Mouse (Mus musculus) left cerebral cortex, postnatal 25 days (tissue): ENCODE data around the gene A430005L14Rik. TPM values are rescaled to one million over a fixed set of nuclear protein-coding genes. Genes with fewer than 3 reads are reported as not detected.
A peak's percentile ranks its signal among the peaks of the same experiment; 100 is the strongest.

Source experiments
- DNase-seq, 2 experiments: peaks; one replicate each; pipeline ENCODE4 v3.0.0; 2022; ENCODE audit warnings: low spot score in 2 of 2, mixed read lengths in 1 of 2
- intact Hi-C: fragments of 180-260 bp; cut with DNase I; formaldehyde crosslinking; loops from one replicate; pipeline ENCODE4 v1.15.1; 2025
- total RNA-seq, 2 experiments: library from RNA; stranded (reverse); gene quantifications; 2 replicates each; pipeline ENCODE4 v1.2.3; 2021

Gene A430005L14Rik
- total RNA-seq, 2 experiments from 2014 or later = 25.9 to 29.3 TPM

DNA sequence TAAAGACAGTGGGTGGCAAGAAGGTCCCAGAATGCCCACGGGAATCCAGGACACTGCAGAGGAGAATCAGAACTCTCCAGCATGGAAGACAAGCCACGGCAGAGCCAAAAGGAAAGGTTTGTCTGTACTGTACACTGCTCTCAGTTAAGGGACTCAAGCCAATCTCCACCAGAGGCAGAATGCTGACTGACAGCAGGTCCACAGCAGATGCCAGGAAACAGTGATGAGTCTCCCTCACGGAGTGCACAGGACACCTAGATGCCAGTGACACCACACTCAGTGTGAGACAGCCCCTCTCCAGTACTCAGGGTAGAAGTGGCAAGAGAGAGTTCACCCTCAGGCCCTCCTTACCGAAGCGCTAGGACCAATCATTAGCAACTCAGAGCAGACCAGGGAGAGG lies 9.6 kb downstream of the A430005L14Rik start:
- intact Hi-C loops = no loop called here
- no peak for DNase-seq

DNA sequence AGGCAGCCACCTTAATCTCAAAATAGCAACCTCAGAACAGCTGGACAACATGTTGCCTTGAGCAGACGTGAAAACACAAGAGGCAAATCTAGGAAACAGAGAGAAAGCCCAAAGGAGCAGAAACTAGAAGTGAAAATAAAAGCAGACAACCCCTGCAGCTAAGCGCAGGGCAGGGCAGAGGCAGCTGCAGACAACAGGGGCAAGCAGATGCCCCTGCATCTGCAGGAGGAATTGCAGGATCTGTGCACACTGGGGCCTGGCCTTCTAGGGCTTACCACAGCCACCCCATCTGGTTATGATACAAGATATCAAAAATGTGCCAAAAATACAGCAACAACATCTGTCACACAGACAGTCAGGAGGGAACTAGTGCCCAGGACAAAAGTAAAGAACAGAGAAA lies 10.5 kb downstream of the A430005L14Rik start:
- DNase-seq = no peak
- intact Hi-C loops = no loop called here

DNA sequence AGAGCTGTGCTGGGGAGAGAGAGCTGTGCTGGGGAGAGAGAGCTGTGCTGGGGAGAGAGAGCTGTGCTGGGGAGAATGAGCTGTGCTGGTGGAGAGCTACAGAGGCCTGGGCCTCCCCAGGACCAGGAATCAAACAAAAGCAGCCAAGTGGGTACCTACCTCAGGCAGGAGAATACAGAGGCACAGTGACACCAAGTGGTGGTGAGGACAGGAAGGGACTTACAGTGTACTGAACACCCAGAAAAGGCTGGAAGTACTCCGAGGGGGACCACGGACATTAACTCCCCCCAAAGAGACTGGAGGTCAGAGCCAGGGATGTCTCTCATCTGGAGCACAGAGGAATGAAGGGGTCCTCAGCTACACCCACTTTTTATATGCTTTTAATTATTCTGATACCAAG lies 11.0 kb downstream of the A430005L14Rik start:
- no peak for DNase-seq
- intact Hi-C loops = no loop called here

DNA sequence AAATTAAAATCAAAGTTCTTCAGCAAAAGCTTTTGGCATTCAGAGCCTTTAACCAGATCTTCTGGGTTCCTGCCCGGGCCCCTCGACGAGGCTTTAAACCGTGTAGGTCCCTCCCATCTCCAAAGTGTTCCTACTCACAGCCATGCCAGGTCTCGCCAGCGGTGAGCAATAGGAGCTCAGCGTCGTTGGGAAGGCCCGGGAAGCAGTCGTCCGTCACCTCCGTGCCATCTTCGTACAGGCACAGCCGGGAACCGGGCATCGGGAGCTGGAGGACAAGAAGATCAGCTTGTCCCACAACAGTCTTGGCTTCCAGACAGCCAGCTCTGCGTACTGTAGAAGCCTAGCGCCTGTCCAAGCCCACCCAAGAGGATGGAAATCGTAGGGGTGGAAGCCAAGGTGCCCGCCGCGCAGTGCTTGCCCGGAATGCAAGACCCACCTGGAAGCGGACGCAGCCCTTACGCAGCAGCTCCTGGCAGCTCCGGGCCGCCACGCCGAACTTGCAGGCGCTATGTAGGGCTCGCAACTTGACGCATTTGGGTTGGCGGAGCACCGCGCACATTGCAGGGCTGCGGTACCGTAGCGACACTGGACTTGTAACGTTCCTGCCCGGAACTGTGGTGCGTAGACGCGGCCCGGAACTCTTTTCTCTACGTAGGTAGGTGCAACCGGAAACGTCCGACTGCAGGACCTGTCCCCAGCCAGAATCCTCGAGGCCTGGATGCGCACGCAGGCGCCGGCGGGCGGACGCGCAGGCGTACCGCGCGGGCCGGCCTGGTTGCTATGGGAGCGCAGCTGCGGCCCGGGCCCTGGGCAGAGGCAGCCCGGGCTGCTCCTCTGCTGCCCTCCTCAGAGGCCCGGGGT lies 17.6 kb downstream of the A430005L14Rik start, which contains the start of the genes Dffb and Cep104:
TSS of gene Dffb (minus strand) at position 696 of the 861 bp plus-strand sequence.
TSS of gene Cep104 (plus strand) at position 764 of the 861 bp plus-strand sequence.
- intact Hi-C loops = loop anchor here (1.0 to 2.0 kb wide), 2 partner anchors 17 to 36 kb away; partner anchors contain the start of genes A430005L14Rik and Lrrc47
- DNase-seq = peak; percentile 97

DNA sequence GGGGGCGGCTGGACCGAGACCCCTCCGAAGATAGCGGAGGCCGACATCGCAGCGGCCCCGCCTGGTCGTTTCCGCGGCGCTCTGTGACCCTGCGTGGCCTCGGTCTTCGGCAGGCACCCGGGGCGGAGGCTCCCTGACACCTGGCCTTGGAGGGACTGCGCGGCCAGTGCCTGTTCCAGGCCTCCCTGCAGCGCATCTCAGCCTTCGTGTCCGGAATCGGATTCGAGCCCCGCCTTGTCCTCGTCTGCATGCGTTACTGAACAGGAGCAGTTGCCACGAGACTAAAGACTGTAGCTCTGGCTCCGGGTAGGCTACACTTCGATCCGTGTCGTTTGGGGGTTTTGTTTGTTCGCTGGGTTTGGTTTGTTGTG lies 18.2 kb downstream of the A430005L14Rik start:
- no peak for DNase-seq

DNA sequence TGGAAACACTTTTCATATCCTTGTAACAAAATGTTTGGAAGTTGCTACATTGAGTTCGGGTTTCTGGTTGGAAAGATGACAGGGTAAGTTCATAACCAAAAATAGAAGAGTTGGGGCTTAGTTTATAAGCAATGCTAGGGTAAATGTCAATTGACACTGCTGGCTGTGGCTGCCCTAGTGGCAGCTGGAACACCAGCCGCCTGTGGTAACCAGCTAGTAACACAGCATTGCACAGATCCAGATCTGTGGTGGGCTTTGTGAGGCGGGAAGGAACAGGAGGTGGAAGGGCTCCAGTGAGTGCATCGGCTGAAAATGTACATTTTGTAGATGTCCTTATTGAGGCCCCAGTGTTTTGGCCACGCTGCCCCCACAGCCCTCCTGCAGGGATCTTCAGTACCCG lies 18.7 kb downstream of the A430005L14Rik start:
- DNase-seq = no peak
- intact Hi-C loops = loop anchor here (1.0 to 2.0 kb wide), 2 partner anchors 18 to 35 kb away; partner anchors contain the start of genes A430005L14Rik and Lrrc47

More for the DNA sequence above, 18.2 kb downstream of the A430005L14Rik start:
- intact Hi-C loops = loop anchor here (1.0 to 2.0 kb wide), 2 partner anchors 18 to 36 kb away; partner anchors contain the start of genes A430005L14Rik and Lrrc47

DNA sequence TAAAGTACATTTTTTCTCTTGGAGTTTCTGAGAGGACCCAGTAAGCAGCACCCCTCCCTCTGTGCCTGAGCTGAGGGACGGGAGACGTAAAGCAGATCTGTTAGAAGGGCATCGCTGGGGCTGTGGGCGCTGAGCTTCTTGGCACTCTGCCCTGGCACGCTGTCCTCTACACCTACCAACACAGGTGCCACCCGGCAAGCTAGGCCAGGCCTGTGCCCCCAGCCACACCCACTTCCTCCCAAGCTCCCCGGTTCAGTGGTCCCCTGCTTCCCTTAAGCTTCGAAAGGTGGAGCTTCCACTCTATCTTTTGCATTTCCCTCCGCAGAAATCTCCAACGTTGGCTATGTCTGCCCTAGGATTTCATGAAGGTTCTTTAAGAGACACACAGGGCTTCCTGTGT lies 22.2 kb downstream of the A430005L14Rik start:
- DNase-seq = no peak
- intact Hi-C loops = no loop called here

DNA sequence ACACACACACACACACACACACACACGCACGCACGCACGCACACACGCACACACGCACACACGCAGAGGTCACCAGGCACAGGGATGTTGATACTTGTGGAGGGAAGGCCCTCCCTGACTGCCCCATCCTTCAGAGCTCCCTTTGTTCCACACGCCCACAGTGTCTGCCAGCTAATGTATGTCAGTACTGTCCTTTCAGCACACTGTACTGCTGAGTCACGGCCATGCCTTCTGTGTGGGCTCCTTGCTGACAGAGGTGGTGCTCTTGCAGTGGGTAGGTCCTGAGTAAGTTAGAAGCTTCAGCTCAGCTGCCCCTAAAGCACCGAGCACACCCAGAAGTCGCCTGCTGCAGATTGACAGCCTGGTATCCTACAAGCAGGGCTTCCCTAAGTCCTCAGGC lies 23.4 kb downstream of the A430005L14Rik start:
- DNase-seq = peak in 1 of 2 experiments; percentile 49
- intact Hi-C loops = no loop called here

DNA sequence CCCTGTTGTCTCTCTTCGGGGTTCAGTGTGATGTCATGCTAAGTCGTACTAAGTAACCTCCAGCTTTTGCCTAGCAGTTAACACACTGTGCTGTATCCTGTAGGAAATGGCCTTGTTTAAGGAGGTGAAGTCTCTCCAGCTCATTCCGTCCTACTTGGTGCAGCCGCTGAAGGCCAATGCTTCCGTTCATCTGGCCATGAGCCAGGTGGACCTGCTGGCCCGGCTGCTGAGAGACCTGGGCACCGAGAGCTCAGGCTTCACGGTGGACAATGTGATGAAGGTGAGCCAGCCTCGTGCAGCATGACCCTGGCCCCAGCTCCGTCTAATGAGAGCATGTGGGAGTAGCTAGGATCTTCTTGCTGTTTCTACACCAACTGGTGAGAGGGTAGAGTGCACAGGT lies 35.7 kb downstream of the A430005L14Rik start:
- DNase-seq = no peak
- intact Hi-C loops = no loop called here

DNA sequence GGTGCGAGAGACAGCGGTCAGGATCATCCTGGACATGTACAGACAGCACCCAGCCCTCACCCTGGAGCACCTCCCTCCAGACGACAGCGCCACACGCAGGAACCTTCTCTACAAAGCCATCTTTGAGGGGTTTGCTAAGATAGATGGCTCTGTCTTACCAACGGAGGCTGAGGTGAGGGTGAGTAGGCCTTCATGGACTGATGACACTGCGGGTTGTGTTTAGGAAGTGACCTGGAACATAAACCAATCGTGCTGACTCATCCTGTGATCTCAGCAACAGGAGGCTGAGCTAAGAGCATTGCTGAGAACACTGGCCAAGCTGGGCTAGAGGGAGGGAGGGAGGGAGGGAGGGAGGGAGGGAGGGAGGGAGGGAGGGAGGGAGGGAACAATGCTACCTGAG lies 36.5 kb downstream of the A430005L14Rik start:
- DNase-seq = no peak
- intact Hi-C loops = no loop called here

DNA sequence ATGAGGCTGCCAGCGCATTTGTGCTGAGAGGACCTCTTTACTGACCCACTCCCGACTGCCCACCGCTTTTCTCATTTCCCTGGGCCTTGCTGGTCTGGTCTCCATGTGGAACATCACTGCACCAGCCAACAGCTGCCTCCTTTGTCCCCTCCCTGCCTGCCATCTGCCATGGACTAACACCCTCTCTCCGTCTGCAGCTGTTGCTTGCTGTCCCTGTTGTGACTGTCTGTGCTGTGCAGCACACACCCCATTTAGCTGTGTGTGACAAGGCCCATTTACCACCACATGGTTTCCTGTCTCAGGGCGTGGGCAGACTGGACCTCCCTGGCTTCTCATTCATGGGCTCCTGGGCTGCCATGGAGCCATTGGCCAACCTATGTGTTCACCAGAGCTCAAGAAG lies 48.5 kb downstream of the A430005L14Rik start:
- DNase-seq = peak in 1 of 2 experiments; percentile 41
- intact Hi-C loops = no loop called here

DNA sequence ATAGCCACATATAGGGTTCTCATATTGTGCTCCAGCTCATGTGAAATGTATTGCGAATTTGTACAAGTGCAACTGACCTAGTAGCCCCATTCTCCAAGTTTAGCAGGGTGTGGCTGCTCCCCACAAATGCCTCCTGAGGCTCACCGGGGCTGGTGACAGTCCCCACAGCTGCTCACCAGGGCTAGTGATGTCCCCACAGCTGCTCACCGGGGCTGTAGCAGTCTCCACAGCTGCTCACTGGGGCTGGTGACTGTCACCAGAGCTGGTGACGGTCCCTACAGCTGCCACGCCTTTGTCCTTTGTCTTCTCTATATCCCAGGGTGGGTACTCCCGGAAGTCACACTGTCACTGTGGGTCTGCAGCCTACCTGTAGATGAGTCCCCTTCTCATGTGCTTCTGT lies 49.2 kb downstream of the A430005L14Rik start:
- no peak for DNase-seq
- intact Hi-C loops = no loop called here

DNA sequence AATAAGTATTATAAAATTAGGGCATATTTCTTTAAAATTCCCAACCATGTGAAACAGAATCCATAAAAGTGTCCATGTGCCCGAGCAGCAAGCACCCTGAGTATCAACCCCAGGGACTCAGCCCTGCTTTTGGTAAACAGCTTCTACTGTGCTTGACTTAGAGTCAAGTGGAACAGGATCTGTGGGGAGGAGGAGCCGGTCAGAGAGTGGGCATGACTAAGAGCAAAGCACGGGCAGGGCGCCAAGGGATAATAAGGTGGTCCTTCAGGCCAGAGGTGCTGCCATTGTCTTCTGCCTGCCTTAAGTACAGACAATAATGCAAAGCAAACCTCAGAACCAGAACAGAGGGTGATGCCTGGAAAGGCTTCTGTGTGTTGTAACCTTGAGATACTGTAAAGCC lies 50.7 kb downstream of the A430005L14Rik start:
- intact Hi-C loops = no loop called here
- DNase-seq = no peak

DNA sequence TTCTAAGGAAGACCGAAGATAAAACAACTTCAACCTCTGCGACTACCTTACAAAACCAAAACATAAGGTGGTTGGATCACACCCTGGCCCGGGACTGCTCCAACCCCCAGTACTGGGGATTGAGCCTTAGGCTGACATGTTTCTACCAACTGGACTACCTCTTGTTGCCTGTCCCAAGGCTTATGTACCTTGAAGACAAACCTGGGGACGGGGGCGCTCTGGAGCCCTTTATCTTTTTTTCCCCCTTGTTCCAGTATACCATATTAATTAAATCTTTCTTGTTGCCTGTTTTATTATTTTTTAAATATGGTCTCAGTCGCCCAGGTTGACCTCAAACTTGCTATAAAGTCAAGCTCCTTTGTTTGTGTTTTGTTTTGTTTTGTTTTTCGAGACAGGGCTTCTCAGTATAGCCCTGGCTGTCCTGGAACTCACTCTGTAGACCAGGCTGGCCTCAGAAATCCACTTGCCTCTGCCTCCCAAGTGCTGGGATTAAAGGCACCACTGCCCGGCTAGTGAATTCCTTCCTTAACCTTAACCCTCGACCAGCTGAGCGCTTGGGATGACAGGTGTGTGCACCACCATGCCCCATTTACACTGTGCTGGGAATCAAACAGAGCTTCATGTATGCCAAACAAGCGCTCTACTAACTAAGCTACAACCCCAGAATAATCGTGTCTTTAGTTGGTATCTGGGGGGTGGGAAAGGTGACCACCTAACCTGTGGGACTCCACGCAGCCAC lies 54.0 kb downstream of the A430005L14Rik start:
- DNase-seq = no peak
- intact Hi-C loops = loop anchor here (2.0 to 5.0 kb wide), 2 partner anchors 36 to 146 kb away; partner anchors contain the start of genes Cep104 and Dffb

Other genes starting within 250 kb of the A430005L14Rik start
- gene Dffb, start 17.9 kb downstream of the A430005L14Rik start, total RNA-seq = 10 to 100 TPM in 1 of 2 experiments, 1 to 10 TPM in 1; 9.3 to 12.8 TPM
- 10 to 100 TPM; 32.3 to 32.6 TPM for gene Cep104, start 18.0 kb downstream of the A430005L14Rik start, total RNA-seq
- 10 to 100 TPM; 53.6 to 63.3 TPM for gene Lrrc47, start 54.5 kb downstream of the A430005L14Rik start, total RNA-seq
- 1 to 10 TPM; 9.4 to 9.8 TPM for gene Smim1, start 69.0 kb downstream of the A430005L14Rik start, total RNA-seq
- gene Ccdc27, start 85.4 kb downstream of the A430005L14Rik start, total RNA-seq = not detected
- gene Trp73, start 183.0 kb downstream of the A430005L14Rik start, total RNA-seq = under 1 TPM; 0.30 to 0.50 TPM
- gene Wrap73, start 185.1 kb downstream of the A430005L14Rik start, total RNA-seq = 10 to 100 TPM; 30.7 to 34.8 TPM
- 100 to 1,000 TPM; 151 to 153 TPM for gene Tprgl, start 203.4 kb downstream of the A430005L14Rik start, total RNA-seq
- 1 to 10 TPM; 3.6 to 5.8 TPM for gene Megf6, start 213.5 kb downstream of the A430005L14Rik start, total RNA-seq